Mouse (Mus musculus): ENCODE results near the gene Med25.
"Not testable (repeated sequence)": the region's sequence is repeated elsewhere in the genome, so short reads cannot be mapped to it uniquely, and the experiment has no call there.

The Med25 gene

DNA sequence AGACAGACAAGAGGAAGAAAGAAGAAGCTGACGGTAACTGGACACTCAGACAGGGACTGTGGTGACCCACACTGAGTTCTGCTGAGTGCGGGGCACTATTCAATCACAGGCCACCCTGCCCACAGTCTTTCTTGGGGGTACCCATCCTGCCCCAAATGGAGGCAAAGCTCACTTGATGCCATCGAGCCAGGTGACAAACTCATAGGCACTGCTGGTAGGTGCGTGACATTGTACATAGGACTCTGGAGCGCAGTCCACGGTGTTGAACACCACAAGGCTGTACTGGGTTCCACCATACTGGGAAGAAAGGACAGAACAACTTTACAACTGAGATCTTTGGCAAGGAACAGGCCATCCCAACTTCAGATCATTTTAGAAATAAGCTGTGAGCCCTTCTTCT is 901 bp downstream of the Med25 start:
- DNase-seq, result no peak

DNA sequence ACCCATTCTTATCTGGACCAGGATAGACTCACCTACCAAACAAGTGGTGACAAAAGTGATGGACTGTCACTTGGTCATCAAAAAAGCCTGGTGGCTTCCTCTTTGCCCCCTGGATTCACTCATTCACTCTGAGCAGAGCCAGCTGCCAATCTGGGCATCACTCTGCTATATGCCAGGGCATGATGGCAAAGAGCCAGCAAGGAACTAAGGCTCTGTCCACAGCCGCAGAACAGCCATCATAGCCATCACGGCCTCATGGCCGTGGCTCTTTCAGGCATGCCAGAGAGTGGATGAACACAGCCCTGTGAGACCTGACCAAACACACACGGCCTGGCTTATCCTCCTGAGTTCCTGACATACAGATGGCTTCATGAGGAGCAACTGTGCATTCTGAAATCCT is 1.8 kb downstream of the Med25 start:
- no peak for DNase-seq

DNA sequence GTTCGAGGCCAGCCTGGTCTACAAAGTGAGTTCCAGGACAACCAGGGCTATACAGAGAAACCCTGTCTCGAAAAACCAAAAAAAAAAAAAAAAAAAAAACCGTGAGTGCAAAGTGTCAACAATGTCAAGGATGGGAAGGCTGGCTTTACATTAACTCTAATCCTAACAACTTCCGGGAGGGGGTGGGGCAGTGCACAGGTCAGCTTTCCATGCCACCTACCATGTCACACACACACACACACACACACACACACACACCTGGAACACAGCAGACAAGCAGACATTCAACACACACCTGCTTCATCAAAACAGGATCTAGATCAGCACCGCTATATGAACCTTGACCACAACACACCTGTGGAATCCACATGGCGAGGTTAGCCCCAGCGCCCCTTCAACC is 2.3 kb downstream of the Med25 start:
- no peak for DNase-seq

DNA sequence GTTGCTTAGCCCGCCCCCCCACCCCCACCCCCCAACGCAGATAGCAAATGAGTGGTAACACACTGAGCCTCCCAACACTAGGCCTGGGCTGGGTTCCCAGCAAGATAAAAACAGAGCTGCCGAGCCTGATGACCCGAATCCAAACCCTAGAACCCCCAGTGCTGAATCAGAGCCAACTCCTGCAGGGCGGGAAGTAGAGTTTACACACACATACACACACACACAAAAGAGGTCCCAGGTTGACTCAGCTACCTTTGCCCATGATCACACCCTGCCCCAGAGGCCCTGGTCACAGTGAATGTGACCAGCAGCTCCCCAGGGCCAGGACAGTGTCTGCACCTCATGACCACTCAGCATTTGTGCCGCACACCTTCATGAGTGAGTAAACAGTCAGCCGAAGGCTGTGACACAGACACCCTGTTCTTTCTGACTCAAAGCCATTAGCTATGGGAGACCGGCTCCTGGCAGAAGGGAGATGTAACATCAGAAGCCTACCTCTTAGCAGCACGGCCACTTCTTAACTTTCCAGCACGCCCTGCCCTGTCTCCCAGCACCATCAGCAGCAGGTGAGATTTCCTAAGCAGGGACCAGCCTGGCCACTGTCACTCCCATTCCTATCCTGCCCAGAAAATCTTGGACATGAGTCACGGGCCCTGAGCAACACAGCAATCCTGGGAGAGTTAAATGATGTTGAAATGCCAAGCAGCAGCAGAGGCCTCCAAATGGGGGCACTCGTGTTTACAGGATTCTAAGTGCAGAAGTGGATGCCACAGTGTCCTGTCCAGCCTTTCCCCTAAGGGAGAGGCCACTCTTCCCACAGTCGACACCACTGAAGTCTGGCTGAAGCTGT is 4.0 kb downstream of the Med25 start:
- DNase-seq, result no peak

DNA sequence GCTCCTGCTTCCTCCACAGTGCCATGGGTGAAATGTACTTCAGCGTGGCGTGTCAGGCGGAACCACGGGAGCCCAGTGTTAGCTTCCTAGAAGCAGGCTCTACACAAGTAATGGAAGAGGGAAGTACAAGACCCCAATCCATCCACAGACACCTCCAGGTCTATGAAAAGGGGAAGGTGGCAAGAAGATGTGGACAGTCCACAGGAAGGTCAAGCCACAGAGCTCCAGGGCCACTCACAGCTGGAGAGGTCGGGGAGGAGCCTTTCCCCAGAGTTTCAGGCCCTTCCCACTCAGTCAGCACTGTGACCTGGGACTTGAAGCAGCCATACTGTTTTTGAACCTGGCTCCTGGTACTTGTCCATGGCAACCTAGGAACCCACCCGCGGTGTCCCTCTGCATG is 5.5 kb downstream of the Med25 start:
- no peak for DNase-seq

DNA sequence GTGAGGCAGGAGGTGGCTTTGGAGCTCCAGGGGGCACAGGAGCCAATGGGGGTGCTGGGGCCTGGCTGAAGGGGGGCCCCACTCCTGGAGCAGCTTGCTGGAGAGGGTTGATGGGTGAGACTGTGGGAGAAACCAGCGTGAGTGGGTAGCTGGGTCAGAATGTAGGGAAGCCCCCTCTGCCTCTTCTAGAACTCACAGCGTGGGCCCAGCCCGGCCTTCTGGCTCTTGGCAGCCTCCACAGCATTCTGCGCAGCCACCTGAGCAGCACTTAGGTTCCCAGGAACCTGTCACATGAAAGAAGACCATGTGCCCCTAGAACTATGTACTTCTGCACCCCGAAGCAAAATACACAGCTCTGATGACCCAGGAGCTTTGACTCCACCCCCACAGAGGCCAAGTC is 7.9 kb downstream of the Med25 start:
- no peak for DNase-seq

DNA sequence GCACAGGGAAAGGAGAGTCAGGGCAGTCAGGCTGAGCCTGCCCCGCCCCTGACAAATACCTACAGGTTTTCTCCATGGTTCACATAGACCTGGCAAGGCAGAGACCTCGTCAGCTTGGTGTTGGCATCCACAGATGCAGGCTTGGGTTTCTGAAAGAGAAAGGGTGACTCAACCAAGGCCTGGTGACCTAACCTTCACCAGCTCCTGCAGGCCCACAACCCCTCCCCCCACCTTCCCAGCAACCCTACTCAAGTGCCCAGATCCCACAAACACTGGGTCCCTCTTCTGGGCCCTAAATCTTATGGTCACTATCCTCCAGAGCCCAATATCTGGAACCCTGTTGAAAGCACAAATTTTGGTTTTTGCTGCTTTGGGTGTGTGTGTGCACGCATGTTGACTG is 9.5 kb downstream of the Med25 start:
- DNase-seq, result no peak

DNA sequence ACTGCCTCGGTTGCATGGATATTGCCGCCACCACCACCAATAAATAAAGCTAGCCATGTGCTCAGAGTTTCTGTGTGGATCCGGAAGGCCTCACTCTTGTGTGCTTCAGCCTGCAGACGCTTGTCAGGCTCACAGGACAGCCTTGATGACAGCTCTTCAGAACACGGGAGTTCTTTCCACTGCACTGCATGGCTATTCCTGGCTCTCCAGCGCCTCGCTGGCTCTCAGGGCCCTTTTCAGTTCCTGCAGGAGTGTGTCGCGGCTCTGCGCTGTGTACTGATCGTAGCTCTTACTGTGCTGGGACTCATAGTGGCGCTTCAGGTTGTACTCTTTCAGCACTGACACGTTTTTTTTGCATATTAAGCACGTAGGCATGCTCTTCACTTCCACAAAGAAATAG is 14.7 kb downstream of the Med25 start:
- DNase-seq, result no peak

DNA sequence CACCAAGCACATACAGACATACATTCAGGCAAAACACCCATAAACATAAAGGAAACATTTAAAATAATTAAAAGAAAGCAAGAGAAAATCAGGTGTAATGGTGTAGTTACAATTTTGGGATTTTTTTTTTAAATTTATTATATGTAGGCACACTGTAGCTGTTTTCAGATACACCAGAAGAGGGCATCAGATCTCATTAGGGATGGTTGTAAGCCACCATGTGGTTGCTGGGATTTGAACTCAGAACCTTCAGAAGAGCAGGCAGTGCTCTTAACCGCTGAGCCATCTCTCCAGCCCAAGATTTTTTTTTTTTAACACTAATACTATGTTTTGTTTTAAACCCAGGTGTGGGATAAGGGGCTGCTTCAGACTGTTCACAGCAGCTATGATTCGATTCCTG is 20.7 kb downstream of the Med25 start:
- DNase-seq, result not testable (repeated sequence)

DNA sequence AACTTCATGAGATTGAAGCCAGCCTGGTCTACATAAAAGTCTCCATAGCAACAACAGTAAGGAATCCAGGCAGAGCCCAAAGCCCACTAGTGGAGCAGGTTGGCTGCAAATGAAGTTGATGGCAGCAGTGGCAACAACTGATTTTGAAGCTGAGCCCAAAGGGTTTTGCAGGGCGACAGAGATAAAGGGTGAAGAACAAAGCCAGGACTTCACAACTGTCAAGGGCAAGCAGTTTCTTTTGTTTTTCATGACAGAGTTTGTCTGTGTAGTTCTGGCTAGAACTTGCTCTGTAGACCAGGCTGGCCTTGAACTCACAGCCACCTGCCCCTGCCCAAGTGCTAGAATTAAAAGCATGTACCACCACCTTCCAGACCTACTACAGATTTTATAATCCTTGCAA is 21.3 kb downstream of the Med25 start:
- DNase-seq, result no peak

DNA sequence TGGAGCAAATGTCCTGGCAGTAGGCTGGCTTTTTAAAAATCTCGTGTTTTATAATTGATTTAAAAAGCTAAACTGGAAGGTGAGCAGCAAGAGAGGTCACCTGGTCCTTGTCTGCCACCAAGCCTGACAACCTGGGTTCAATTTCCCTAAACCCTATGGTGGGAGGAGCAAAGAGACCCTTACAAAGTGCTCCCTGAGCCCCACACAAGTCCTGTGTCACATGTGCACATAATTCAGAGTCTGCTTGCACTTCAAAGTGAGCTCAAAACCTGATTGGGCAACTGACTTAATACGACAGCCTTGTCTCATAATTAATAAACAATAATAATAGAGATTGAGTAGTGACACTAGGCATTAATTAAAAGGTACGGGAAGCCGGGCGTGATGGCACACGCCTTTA is 21.9 kb downstream of the Med25 start:
- DNase-seq, result no peak

DNA sequence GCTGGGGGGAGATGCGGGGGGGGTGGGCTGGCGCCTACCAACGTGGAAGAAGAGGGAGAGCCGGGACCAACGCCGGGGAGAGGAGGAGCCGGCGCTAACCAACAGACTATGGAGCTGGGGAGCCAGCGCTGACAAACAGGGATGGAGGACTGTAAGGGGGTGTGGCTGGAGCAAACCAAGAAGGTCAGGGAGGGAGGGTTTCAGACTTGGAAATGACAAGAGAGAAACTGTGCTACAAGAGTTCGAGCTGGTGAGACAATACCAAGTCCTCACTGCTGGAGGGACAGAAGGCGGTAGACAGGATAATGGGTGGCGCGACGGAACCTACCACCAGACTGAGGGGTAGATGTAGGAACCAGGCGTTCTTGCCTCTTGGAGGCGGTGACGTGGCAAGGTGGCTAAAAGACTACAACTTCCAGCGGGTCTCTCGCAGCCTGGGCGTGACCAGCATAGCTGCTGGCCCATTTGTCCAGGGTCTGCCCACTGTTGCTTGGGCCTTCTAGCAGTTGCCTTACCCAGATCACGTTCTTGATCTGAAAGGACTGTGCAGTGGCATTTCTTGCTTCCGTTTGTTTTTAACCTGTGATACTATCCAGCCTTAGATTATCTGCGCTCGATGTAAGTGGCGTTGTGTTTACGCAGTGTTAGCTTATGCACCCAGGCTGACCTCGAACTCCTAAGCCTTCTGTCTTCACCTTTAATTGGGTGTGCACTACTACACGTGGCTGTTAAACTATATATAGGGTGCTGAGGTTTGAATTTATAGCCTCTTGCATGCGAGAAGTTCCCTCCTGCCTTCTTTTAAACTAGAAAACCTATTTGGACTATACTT is 22.6 kb downstream of the Med25 start, which contains the start of gene Ptov1:
Gene Ptov1, minus strand, starts transcription at position 92 of the 832 bp plus-strand sequence.
- DNase-seq, result peak; percentile 93

DNA sequence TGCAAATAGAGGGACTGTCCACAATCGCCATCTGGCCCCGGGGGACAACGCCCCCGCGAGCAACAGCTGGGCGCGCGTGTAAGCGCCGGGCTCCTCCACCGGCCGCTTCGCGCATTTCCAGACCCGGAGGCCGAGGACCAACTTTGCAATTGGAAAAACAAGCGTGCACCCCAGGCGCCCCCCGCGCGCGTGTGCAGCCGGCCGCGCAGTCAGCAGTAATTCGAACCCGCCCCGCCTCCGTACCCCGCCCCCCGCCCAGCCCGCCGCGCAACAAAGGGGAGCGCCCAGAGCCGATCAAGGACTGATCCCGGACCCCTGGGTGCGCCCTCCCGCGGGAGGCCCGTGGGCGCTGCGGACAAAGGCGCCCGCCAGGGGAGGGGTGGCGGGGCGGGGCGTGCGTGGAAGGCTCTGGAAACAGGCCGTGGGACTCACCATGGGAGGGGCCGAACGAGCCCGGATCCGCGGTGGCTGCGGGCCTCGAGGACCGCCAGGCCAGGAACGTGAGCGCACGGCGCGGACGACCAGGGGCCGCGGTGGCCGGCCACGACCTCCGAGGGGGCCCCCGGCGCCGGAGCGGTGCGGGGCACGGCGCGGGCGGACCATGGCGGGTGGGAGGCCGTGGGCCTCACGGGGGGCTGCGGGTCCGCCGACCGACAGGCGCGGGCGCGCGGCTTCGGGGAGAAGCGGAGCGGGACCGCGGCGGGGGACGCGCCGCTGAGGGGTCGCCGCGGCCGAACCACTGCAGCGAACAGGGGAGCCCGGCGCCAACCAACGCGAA is 23.4 kb downstream of the Med25 start:
- DNase-seq, result peak; percentile 62

DNA sequence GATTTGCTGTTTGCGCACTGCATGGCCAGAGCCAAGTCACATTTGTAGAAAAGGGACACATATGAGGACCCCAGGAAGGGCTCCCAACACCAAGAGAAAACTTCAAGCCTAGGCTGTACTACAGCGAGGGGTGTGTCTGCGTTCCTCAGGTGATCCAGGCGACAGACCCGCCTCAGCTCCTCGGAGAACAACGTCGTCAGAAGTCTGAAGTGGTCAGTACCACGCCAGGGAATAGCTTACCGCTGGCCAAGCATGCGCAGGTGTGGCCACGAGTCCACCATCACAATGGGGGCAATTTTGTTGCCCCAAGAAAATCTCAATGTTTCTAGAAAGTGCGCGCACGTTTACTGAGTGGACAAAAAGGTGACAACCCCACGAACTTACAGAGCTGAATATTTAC is 24.0 kb downstream of the Med25 start:
- DNase-seq, result no peak

DNA sequence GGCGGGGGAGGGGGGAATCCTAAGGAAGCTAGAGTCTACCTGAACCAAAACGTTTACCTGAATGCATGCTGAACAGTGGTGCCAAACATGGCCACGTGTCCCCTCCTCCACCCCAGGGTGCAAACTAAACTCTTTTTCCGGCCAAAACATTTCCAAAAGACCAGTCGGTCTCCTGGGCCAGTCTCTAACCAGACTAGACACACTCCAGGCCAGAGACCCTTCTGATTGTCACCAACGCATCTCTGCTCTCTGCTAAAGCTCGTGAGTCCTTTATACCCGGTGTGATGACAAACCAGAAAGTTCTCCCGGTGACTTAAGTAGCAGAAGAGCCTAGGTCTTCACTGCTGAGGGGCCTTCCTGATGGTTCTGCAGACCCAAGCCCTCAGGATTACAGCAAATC is 24.7 kb downstream of the Med25 start:
- DNase-seq, result no peak

DNA sequence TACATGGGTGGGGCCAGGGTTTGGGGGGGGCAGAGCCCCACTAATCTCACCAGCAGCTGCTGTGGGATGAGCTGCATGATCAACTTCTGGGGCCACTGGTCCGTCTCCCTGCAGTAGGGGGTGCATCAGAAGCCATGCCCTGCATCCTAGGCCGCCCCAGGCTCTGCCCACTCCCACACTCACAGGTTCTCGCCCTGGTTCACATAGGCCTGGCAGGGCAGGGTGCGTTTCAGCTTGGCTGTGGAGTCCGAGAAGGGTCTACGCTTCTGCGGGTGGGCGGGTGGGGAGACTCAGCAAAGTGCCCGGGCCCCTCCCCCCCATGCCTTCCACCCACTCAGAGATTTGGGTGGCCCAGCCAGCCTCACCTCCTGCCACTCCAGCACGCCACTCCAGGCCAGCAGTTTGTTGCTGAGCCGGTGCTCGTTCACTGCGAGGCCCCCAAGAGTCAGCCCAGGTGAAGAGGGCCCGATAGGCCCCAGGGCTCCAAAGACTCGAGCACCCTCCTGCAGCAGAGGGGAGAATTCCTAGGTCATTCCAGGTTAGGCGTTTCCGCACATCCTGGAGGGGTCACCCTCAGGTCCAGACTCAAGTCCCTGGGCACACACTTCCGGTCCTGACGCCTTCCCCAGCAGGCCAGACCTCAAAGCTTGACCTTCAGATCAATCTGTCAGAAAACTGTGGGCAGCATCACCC is 25.4 kb downstream of the Med25 start:
- DNase-seq, result no peak

DNA sequence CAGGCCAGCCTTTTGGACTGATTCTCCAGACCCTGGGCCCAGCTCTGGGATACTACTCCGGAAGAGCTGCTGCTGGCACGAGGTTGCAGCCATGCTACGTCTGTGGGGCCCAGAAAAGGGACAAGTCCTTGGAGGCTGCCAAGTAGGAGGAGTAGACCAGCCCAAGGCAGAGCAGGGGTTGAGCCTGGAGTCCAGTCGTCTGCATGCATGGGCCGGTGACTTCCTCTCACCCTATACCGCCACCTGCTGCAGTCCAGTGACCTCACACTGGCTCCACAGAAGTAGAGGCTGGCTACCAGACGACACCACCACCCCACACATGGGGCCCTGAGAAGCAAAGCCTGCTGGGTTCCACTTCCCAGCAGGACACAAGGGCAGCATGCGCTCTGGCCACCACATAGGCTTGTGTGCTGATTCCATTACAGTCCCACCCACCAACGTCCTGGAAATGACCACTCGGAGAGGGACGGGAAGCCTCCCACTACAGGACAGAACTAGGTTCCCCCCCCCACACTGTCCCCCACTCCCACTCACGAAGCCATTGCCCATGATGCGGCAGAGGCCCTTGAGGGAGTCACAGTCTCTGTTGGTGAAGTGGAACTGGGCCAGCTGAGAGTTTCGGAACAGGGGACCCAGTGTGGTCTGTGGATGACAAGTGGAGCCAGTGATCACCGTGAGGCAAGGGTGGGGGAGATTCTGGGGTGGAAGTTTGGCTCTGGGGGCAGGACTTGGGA is 26.1 kb downstream of the Med25 start:
- no peak for DNase-seq

DNA sequence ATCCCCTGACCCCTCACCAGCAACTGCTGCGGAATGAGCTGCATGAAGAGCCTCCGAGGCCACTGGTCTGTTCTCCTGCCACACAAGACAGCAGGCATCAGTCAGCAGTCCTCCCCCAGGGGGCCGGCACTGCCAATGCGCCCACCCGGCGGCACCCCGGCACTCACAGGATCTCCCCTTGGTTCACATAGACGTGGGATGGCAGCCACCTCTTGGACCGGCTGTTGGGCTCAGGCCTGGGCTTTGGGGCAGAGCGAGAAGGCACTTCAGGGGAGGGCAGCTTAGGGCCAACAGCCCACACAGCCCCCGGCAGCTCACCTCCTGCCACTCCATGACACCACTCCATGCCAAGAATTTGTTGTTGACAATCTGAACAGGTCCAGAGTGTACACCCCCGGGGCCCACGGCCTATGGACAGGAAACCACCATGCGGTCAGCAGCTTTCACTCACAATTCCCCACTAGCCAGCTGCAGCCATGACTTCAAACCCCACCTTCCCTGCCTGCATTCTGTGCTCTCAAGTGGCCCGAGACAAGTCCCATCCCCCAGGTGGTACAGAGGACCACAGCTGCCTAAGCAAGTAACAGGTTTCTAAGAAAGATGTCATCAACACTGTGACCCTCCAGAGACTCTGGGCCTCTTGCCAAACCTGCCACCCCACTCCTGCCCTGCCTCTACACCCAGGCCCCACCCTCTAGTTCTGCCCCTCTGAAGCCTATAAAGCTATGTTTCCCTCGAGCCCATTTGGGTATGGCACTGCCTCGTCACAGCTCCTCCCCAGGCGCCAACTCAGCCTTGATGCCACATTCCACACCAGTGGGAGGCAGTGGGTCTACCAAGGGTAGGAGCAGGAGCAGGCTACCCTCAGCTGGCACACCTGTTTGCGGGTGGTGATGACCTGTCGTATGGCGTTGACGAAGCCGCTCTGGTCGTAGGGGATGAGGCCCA is 27.6 kb downstream of the Med25 start:
- DNase-seq, result no peak

DNA sequence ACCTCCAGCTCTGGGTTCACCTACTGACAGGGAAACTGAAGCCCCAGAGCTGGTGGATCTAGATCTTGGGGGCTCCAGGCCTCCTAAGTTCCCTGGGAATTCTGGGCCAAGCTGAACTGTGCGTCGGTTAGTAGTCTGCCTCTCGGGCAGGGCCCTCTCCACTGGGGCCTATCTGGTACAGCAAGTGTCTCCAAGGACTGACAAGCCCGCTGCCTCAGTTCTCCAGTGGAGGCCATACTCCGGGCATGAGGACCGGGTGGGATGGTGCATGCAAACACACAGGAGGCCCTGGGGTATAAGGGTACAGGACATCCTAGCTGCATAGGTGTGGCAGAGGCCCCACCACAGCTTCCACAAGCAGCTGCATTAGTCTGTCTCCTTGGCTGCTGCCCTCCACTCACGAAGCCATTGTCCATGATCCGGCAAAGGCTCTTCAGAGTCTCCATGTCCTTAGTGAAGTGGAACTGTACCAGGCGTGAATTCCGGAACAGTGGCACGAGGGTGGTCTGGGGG is 28.5 kb downstream of the Med25 start:
- no peak for DNase-seq

DNA sequence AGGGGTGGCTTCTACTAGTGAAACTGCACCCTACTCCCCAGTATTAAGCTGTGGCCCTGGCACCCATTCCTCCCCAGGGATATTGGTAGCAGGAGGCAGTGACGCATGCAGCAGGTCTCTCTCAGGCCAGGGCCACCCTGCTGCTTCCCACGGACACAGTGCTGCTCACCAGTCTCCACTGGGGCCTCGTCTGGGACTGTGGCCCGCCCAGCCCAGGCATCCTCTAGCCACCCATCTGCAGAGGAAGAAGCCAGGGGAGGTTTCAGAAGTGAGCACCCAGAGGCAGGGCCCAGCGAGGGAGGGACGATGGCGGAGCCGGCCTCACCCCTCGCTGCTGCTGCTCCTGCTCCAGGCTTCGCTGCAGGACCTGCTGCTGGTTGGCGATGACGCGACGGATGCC is 29.3 kb downstream of the Med25 start:
- no peak for DNase-seq

DNA sequence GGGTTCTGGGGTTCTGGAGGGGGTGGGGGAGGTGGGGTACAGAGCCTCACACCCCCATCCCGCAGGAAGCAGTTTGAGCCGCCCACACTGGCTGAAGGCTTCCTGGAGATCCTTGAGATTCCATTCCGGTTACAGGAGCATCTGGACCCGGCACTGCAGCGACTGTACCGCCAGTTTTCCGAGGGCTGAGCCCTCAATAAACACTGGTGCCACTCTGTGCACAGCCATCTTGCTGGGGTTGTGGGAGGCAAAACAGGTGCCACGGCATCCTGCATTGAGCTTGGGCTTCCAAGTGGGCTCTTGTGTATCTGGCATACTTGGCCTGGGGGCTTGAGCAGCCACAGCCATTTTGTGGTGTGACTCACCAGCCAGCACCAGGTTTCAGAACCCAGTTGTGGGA is 30.1 kb downstream of the Med25 start:
- no peak for DNase-seq
